Mouse (Mus musculus) cerebral cortex, adult 2 months (tissue): Measurements from ENCODE around the gene Gm21828.

Source experiments
- WGBS: fragments of 180-500 bp; shearing (Covaris S2); methylation state at CpG from one replicate; pipeline ENCODE4 v1.1.7; 2018; 5-methylcytosine and 5-hydroxymethylcytosine counted together

The Gm21828 gene

GRCm38 (mm10) chrY:13223828-13224227 is at the start of gene Gm21828:
TSS of gene Gm21828 (minus strand) at chrY:13223928.
- WGBS: no CpG with 5 or more reads among the region's 3 CpGs

GRCm38 (mm10) chrY:13252091-13252490 is 28.4 kb upstream of the Gm21828 start, which contains the start of the genes Gm21440 and Gm21454:
TSS of gene Gm21440 (plus strand) at chrY:13252391.
TSS of gene Gm21454 (plus strand) at chrY:13252442.

